Mouse (Mus musculus): ENCODE results near the gene Camk2n2.

DNA sequence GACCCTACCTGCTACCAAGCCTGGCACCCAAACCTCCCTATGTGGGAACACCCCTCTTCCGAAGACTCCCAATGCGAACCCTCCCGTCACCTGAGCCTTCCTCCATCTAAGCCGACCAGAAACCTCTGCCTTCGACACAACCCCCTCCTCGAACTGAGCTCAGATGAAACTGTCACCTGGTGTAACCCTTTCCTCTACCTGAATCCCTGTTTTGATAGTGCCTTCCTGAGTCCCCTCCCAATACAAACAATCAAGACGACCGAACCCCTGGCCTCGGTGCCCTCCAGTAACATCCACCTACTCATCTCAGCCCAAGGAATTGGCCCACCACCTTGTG is 720 bp downstream of the Camk2n2 start:
- no peak for TF ChIP-seq CTCF (IDR thresholded peaks at IDR 0.05; ENCODE audit: borderline replicate concordance, control insufficient read depth, extremely low read depth, insufficient read depth, low read length, poor library complexity)
- no peak for TF ChIP-seq POLR2A (IDR thresholded peaks at IDR 0.05; ENCODE audit: control insufficient read depth, extremely low read depth, insufficient read depth, low read length, poor library complexity)

All from thymus, adult 2 months (tissue).